In genomic region chr17:83161731-83162130, GRCm38 (mm10) we compare ENCODE assay signal across 22 mouse cellular contexts. TPM values are rescaled to one million over a fixed set of nuclear protein-coding genes. Genes with fewer than 3 reads are reported as not detected.
DNase-seq lines count a peak whose midpoint lies in the region; ATAC-seq and TF ChIP-seq lines count a peak whose summit lies in the region.
"Had no signal": no experiment of that assay in that cellular context is flagged by ENCODE, and none has a peak within 500 bp of the region (broad histone marks: within the 10 kb centered on the region; RNA-seq: fewer than 3 reads in every experiment).

No protein-coding gene starts in this region.

- H3K4me2 ChIP-seq in lung, embryonic 16.5 days (ENCODE audit: low read depth, low read length) = no peak overlapping the region
- H3K4me2 ChIP-seq: embryonic facial prominence, embryonic 13.5 days; embryonic facial prominence, embryonic 15.5 days; forebrain, embryonic 12.5 days had no signal

- H3K27me3 ChIP-seq in lung, embryonic 16.5 days (ENCODE audit: control insufficient read depth, insufficient read depth, low read depth, low read length) = no peaks in the 10 kb centered on the region
- peaks cover 98% of the 10 kb centered on the region for H3K27me3 ChIP-seq in limb, embryonic 10.5 days (ENCODE audit: low read depth, poor library complexity, severe bottlenecking)

- H3K36me3 ChIP-seq in lung, embryonic 16.5 days (ENCODE audit: control insufficient read depth, insufficient read depth, low read length) = no peaks in the 10 kb centered on the region
- no peaks in the 10 kb centered on the region for H3K36me3 ChIP-seq in limb, embryonic 10.5 days
- H3K36me3 ChIP-seq: embryonic facial prominence, embryonic 13.5 days; embryonic facial prominence, embryonic 15.5 days; forebrain, embryonic 10.5 days; forebrain, embryonic 12.5 days had no signal

- peaks cover 17% of the 10 kb centered on the region for H3K4me1 ChIP-seq in lung, embryonic 16.5 days (replicated peaks; ENCODE audit: control insufficient read depth, insufficient read depth, low read length)
- no peaks in the 10 kb centered on the region for H3K4me1 ChIP-seq in lung, adult 2 months (ENCODE audit: control insufficient read depth, insufficient read depth, low read length)
- peaks cover 42% of the 10 kb centered on the region for H3K4me1 ChIP-seq in limb, embryonic 10.5 days

- 29% methylated on average over 2 of the region's 2 CpGs for WGBS in lung, embryonic 16.5 days
- 53% methylated on average over 2 of the region's 2 CpGs for WGBS in lung, adult 2 months
- WGBS in limb, embryonic 10.5 days = 78% methylated on average over 2 of the region's 2 CpGs

- no peak overlapping the region for H3K27ac ChIP-seq in lung, embryonic 16.5 days (ENCODE audit: low read length)
- H3K27ac ChIP-seq in limb, embryonic 10.5 days = 0 out of 2 replicates have a peak overlapping the region, but pooled peaks have one; percentile 28
- H3K27ac ChIP-seq: embryonic facial prominence, embryonic 13.5 days; embryonic facial prominence, embryonic 15.5 days; forebrain, embryonic 10.5 days; forebrain, embryonic 12.5 days had no signal

- H3K9ac ChIP-seq in lung, embryonic 16.5 days (ENCODE audit: low read length) = no peak overlapping the region
- H3K9ac ChIP-seq: embryonic facial prominence, embryonic 13.5 days; embryonic facial prominence, embryonic 15.5 days; forebrain, embryonic 12.5 days had no signal

- no peak for TF ChIP-seq POLR2A in lung, adult 2 months (IDR thresholded peaks at IDR 0.05; ENCODE audit: borderline replicate concordance, extremely low read depth, low read depth, low read length)

- ATAC-seq in lung, embryonic 16.5 days (ENCODE audit: low read depth) = peak; percentile 45; the same call in 1 of the 2 replicates
- ATAC-seq: forebrain, embryonic 14.5 days had no signal

- DNase-seq in lung, adult 2 months = no peak
- peak; percentile 20 for DNase-seq in lung, postnatal 25 days (ENCODE audit: low spot score)
- DNase-seq in lung, postnatal 4 days = no peak
- DNase-seq in limb, embryonic 10.5 days (ENCODE audit: low spot score) = no peak
- DNase-seq in kidney, adult 18-20 months = no peak
- DNase-seq: adrenal gland, adult 2 months; adrenal gland, postnatal 10 days; adrenal gland, postnatal 25 days; cerebellum, adult 11 months; cerebellum, adult 18-20 months; cerebellum, adult 8-10 months; cerebellum, adult 9-11 months; cerebellum, postnatal 14 days; cerebellum, postnatal 36 days; embryo, embryonic 11 days had no signal

- TF ChIP-seq CTCF in lung, adult 2 months (IDR thresholded peaks at IDR 0.05; ENCODE audit: insufficient read depth, low read length) = no peak

- H3K9me3 ChIP-seq in lung, embryonic 16.5 days (ENCODE audit: control insufficient read depth, low read length) = no peaks in the 10 kb centered on the region
- no peaks in the 10 kb centered on the region for H3K9me3 ChIP-seq in limb, embryonic 10.5 days (replicated peaks)
- H3K9me3 ChIP-seq: embryonic facial prominence, embryonic 13.5 days; embryonic facial prominence, embryonic 15.5 days; forebrain, embryonic 10.5 days; forebrain, embryonic 12.5 days had no signal

- H3K4me3 ChIP-seq in lung, embryonic 16.5 days (ENCODE audit: low read length) = no peak overlapping the region
- H3K4me3 ChIP-seq in lung, adult 2 months (replicated peaks; ENCODE audit: extremely low read depth, low read depth, low read length) = no peak overlapping the region
- no peak overlapping the region for H3K4me3 ChIP-seq in limb, embryonic 10.5 days
- H3K4me3 ChIP-seq: embryonic facial prominence, embryonic 13.5 days; embryonic facial prominence, embryonic 15.5 days; erythroblast, embryonic 14.5 days; forebrain, embryonic 10.5 days; forebrain, embryonic 12.5 days had no signal

RNA-seq across cellular contexts. Expression of gene Pkdcc, which starts 53.4 kb away (rescaled TPM):
- 9.2 and 10.3 TPM in 2 replicates for polyA plus RNA-seq in lung, embryonic 16.5 days (2015; fragmentation: Nextera tagmentation; extraction: Ambion mirVana)
- polyA plus RNA-seq in lung, adult 2 months (2012; rRNA removed) = 33.9 and 35.0 TPM in 2 replicates
- polyA plus RNA-seq in limb, embryonic 10.5 days (2016; fragmentation: Nextera tagmentation; extraction: Ambion mirVana) = 32.4 and 34.8 TPM in 2 replicates
